Mouse (Mus musculus): ENCODE measurements at regions not wholly inside any gene's neighbourhood (a gene's known extent, or its start where the extent isn't known, plus 50 kb on each side); places are given as distances from the start of the nearest gene placed in this dataset.

GRCm38 (mm10) chr3:54993761-54994160 lies 61.5 kb downstream of the Ccna1 start:
- DNase-seq: no peak
- intact Hi-C loops (cut with DNase I): no loop called here

DNA sequence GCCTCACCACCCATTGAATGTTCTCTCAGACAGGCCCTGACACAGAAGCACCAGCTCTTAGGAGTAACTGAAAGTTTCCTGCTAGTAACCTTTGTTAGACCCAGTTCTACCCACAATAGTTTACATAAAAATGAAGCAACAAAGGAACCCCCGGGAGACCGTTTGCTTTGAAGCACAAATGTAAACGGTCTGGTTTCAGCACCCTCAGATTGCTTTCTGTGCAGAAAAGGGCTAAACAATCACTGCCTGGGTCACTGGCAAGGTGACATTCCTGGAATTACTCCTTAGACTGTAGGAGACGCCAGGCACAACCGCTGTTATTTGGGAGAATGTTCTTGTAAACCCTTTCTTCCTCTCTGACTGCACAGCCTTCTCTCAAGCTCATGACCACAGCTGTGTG lies 65.2 kb downstream of the Ccna1 start:
- no peak for DNase-seq
- intact Hi-C loops (cut with DNase I): no loop called here

DNA sequence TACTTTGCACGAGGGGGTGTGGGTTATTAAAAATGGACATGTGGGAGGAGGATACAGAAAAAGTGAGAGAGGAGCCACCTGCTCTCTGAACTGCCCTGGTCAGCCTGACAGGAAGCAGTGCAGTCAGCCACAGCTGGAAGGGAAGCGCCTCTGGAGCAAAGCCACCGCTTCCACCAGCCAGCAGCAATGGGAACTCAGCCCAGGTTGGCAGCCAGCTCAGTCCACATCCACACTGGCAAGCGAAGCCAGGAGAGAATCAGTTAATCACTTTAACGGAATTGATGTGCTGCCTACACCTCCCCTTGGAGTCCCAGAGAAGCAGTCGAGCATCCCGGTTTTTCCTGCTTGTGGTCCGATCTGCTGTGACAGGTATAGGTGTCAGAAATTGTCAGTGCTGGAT lies 65.9 kb downstream of the Ccna1 start:
- intact Hi-C loops (cut with DNase I): no loop called here
- DNase-seq: peak; percentile 46 to 53

GRCm38 (mm10) chr3:54981488-54981887 lies 65.8 kb upstream of the Sertm1 start:
- DNase-seq: no peak
- intact Hi-C loops (cut with DNase I): no loop called here

- no peak for DNase-seq
- intact Hi-C loops (cut with DNase I): no loop called here
These were observed 64.6 kb upstream of the Sertm1 start for GRCm38 (mm10) chr3:54980312-54980711.

DNA sequence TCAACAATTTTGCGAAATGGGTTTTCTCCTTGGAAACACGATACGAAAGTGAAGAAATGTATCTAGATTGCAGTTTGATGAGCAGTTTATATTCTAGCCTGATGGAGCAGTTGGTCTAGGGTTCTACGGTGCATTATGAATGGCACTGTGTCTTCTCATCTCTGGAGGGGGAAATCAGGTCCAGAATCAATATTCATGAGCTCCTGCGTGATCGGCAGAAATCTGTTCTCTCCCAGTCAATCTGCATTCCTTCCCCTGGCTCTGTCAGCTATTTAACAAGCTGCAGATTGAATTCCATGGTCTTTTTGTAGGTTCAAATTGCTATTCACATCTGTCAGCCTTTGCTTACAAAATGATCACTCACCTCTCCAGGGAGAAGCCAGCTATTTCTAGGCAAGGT lies 49.8 kb upstream of the Sertm1 start:
- intact Hi-C loops (cut with DNase I): no loop called here
- DNase-seq: no peak

Measured in gastrocnemius, postnatal 36 days (tissue).